Mouse (Mus musculus) gastrocnemius, adult 2 months (tissue): ENCODE results near the gene Serpinb9g. TPM values are rescaled to one million over a fixed set of nuclear protein-coding genes. Genes with fewer than 3 reads are reported as not detected.
"Not testable (repeated sequence)": the region's sequence is repeated elsewhere in the genome, so short reads cannot be mapped to it uniquely, and the experiment has no call there.

ENCODE experiments used
- DNase-seq: peaks from one replicate; pipeline ENCODE4 v3.0.0; 2022
- H3K27ac ChIP-seq: fragments of 200-600 bp; 2 replicates; pipeline ENCODE4 v1.8.1; 2022; ENCODE audit warnings: mild to moderate bottlenecking
- H3K4me3 ChIP-seq: fragments of 200-600 bp; 2 replicates; pipeline ENCODE4 v1.8.1; 2022; ENCODE audit warnings: mild to moderate bottlenecking, moderate library complexity
- CTCF ChIP-seq: fragments of 200-600 bp; IDR thresholded peaks from 2 replicates; pipeline ENCODE4 v1.8.1; 2022; ENCODE audit warnings: antibody characterized with exemption, mild to moderate bottlenecking, moderate library complexity
- intact Hi-C: fragments of 180-260 bp; cut with DNase I; formaldehyde crosslinking; loops from one replicate; pipeline ENCODE4 v1.15.1; 2025
- long read RNA-seq, 2 experiments: library from polyadenylated mRNA; stranded (forward); transcript quantifications; one replicate each; pipeline ENCODE4 v2.0.0; 2021
- total RNA-seq, 2 experiments: library from RNA; stranded (reverse); gene quantifications; 2 replicates each; pipeline ENCODE4 v1.2.3; 2021

Serpinb9g gene
- not detected for total RNA-seq
- long read RNA-seq, experiment 1, result 0 reads
- long read RNA-seq, experiment 2, result 0 reads

- H3K27ac ChIP-seq, intact Hi-C loops, DNase-seq, H3K4me3 ChIP-seq: not testable (repeated sequence)
Observed at GRCm38 (mm10) chr13:33484490-33484889, at the start of gene Serpinb9g. Gene Serpinb9g (plus strand): TSS chr13:33484790.

GRCm38 (mm10) chr13:33483872-33484271 is 718 bp upstream of the Serpinb9g start:
- DNase-seq, H3K4me3 ChIP-seq, H3K27ac ChIP-seq, intact Hi-C loops: not testable (repeated sequence)

GRCm38 (mm10) chr13:33524629-33525028 is 40.0 kb downstream of the Serpinb9g start:
- TF ChIP-seq CTCF, result no peak
- intact Hi-C loops, result no loop called here
- no peak for DNase-seq

GRCm38 (mm10) chr13:33532814-33533213 is 48.2 kb downstream of the Serpinb9g start:
- Histone ChIP-seq H3K27ac (no peak overlapping the region), H3K4me3 (no peak overlapping the region)
- intact Hi-C loops, result no loop called here
- TF ChIP-seq CTCF, result no peak
- DNase-seq, result no peak

More at GRCm38 (mm10) chr13:33524629-33525028, 40.0 kb downstream of the Serpinb9g start:
- Histone ChIP-seq H3K4me3 (no peak overlapping the region), H3K27ac (no peak overlapping the region)

Other genes starting within 250 kb of the Serpinb9g start
- gene Serpinb9e, start 235.2 kb upstream of the Serpinb9g start, total RNA-seq, result not detected
- not detected for gene Serpinb9f, start 160.7 kb upstream of the Serpinb9g start, total RNA-seq
- not detected for gene Gm11397, start 89.0 kb upstream of the Serpinb9g start, total RNA-seq
- not detected for gene Serpinb6d, start 176.6 kb downstream of the Serpinb9g start, total RNA-seq